Mouse (Mus musculus) embryonic facial prominence, embryonic 12.5 days (tissue): ENCODE measurements around the gene Efna5. TPM values are rescaled to one million over a fixed set of nuclear protein-coding genes. Genes with fewer than 3 reads are reported as not detected.

Experiments used
- ATAC-seq: fragments of 200-750 bp; cut with Nextera tagmentation; 2 replicates; pipeline ENCODE4 v1.8.0; 2017; ENCODE audit not compliant: insufficient number of reproducible peaks, insufficient read depth, low FRiP score, low TSS enrichment
- H3K27ac ChIP-seq: fragments of 300-500 bp; sonication (generic); 2 replicates; pipeline ENCODE4 v1.5.1; 2016; ENCODE audit warnings: mild to moderate bottlenecking
- H3K27me3 ChIP-seq: fragments of 300-500 bp; sonication (generic); 2 replicates; pipeline ENCODE4 v1.6.1; 2016; ENCODE audit warnings: mild to moderate bottlenecking, moderate library complexity
- H3K36me3 ChIP-seq: fragments of 300-500 bp; sonication (generic); 2 replicates; pipeline ENCODE4 v1.6.1; 2016; ENCODE audit warnings: mild to moderate bottlenecking
- H3K4me1 ChIP-seq: fragments of 300-500 bp; sonication (generic); 2 replicates; pipeline ENCODE4 v1.6.1; 2016
- H3K4me2 ChIP-seq: fragments of 300-500 bp; sonication (generic); replicated peaks from 2 replicates; pipeline ENCODE4 v1.6.1; 2016; ENCODE audit warnings: mild to moderate bottlenecking, moderate library complexity
- H3K4me3 ChIP-seq: fragments of 300-500 bp; sonication (generic); 2 replicates; pipeline ENCODE4 v1.5.1; 2016; ENCODE audit warnings: mild to moderate bottlenecking
- H3K9ac ChIP-seq: fragments of 300-500 bp; sonication (generic); 2 replicates; pipeline ENCODE4 v1.6.1; 2016; ENCODE audit warnings: mild to moderate bottlenecking, moderate library complexity
- H3K9me3 ChIP-seq: fragments of 300-500 bp; sonication (generic); 2 replicates; pipeline ENCODE4 v1.6.1; 2016; ENCODE audit warnings: mild to moderate bottlenecking, moderate library complexity
- WGBS: fragments of 180-500 bp; shearing (Covaris S2); methylation state at CpG from one replicate; pipeline ENCODE4 v1.1.7; 2016; 5-methylcytosine and 5-hydroxymethylcytosine counted together
- polyA plus RNA-seq: library from polyadenylated mRNA; unstranded; fragments of >200 nt; fragmentation: Nextera tagmentation; extraction: Ambion mirVana; gene quantifications from 2 replicates; pipeline ENCODE4 v1.2.1, GENCODE M21; 2016

The Efna5 gene
- polyA plus RNA-seq, 1 experiment from 2014 or later: 82.6 TPM

DNA sequence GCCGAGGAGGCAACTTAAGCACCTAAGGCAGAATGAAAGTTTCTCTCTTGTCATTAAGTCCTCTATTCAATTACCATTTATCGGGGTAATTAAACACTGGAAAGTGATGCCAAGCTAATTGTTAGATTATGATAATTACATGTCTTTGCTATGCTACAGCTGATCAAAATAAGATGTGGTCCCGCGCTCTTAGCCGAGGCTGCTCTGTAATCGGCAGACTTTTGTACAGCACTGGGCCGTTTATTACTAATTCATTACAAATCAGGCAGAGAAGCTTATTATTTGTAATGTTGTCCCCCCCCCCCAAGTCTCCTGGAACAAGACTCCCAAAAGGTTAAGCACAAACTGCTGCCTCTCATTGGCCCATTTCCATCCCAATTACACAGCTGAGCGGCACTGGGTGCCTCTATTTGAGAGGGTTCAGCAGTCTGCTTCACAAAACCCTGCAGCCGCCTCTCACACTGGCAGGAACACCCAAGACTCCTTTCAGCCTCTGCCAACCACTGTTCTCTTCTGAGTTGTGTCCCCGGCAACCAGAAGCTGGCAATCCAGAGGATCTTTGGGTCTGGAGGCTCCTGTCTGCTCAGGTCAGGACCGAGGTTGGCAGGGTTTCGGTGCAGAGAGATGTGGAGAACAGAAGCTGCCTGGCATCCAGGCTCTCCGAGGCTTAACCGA is 221.5 kb downstream of the Efna5 start:
- Histone ChIP-seq H3K4me1 (peaks cover 22% of the 10 kb centered on the region), H3K9ac (no peak overlapping the region), H3K36me3 (no peaks in the 10 kb centered on the region), H3K9me3 (no peaks in the 10 kb centered on the region), H3K27ac (no peak overlapping the region), H3K27me3 (no peaks in the 10 kb centered on the region), H3K4me3 (no peak overlapping the region), H3K4me2 (no peak overlapping the region)
- ATAC-seq: no peak
- 66% methylated on average over 14 of the region's 14 CpGs for WGBS

DNA sequence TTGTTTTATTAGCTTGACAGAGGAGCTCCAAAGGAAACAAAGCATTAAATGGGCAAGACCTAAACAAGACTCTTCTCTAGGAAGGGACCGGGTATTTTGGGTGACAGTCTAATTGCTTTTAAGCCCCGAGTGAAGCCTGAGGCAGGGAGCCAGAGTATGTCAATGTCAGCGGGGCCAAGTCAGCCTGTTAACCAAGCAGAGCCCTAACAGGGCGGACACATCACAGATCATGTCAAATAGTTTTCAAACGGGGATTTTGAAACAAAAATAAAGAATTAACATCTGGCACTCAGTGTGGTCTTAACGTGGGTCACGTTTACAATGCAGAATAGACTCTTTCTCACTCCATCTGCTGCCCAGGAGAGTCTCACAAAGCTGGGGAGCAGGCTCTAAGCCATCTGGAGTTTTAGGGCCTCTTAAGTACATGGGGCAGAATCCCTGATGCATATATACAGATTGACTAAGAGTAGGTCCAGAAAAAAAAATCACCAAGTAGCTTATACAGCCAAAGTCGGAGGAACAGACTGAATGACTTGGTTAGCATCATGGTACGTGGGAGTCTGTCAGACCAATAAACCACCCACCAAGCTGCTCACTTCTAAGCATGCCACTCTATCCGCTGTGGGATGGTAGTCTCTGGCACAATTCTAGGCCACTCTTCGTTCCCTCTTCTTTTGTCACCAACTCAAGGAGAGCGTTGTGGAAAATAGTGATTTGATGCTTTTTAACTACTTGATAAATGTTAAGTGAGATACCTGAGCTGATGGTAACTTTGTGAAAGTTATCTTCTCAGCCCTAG is 223.1 kb downstream of the Efna5 start:
- Histone ChIP-seq H3K9ac (no peak overlapping the region), H3K4me2 (no peak overlapping the region), H3K4me1 (peaks cover 22% of the 10 kb centered on the region), H3K9me3 (no peaks in the 10 kb centered on the region), H3K36me3 (no peaks in the 10 kb centered on the region), H3K27ac (no peak overlapping the region), H3K27me3 (no peaks in the 10 kb centered on the region), H3K4me3 (no peak overlapping the region)
- ATAC-seq: no peak
- 41% methylated on average over 12 of the region's 12 CpGs for WGBS

DNA sequence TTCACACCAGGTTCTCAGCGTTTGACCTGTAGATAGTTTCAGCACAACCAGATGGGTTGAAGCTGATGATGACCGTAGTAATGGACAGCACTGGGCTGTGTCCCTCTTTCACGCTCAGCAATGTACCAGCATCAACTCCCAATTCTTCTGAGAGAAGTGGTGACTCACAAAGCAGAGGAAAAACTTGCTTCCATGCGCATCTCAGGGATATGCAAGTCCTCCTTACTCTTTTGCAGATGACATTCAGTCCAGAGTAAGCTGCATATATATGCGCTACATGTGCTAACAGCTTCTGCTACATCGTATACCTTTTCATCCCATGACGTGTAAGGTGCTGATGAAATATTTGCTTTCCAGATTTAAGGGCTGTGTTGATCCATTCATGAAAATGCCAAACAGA is 224.1 kb downstream of the Efna5 start:
- no peak overlapping the region for H3K9ac ChIP-seq
- no peaks in the 10 kb centered on the region for H3K27me3 ChIP-seq
- no peaks in the 10 kb centered on the region for H3K9me3 ChIP-seq
- H3K4me2 ChIP-seq: no peak overlapping the region
- ATAC-seq: no peak
- 80% methylated on average over 7 of the region's 7 CpGs for WGBS
- no peaks in the 10 kb centered on the region for H3K36me3 ChIP-seq
- no peak overlapping the region for H3K27ac ChIP-seq
- no peak overlapping the region for H3K4me3 ChIP-seq
- H3K4me1 ChIP-seq: peaks cover 22% of the 10 kb centered on the region

DNA sequence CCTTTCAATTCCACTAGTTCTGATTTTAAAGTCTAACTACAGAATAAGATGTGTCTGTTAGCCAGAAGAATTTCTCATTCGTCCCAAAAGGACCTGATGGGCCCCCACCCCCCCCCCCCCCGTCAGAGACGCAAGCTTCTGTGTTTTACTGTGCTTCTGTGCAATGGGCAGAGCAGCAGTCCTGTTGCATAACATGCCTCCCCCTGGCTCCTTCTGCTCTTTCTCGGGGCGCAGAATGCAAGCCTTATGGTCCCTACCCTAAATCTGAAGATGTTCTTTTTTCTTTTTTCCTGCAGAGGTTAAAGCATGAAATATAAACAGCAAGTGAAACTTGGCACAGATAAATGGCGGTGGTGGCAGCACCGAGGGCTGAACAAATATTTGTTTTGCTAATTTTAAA is 224.5 kb downstream of the Efna5 start:
- Histone ChIP-seq H3K4me3 (no peak overlapping the region), H3K4me2 (no peak overlapping the region), H3K27ac (no peak overlapping the region), H3K27me3 (no peaks in the 10 kb centered on the region), H3K9me3 (no peaks in the 10 kb centered on the region), H3K4me1 (peaks cover 22% of the 10 kb centered on the region), H3K36me3 (no peaks in the 10 kb centered on the region), H3K9ac (no peak overlapping the region)
- no peak for ATAC-seq
- WGBS: 59% methylated on average over 7 of the region's 7 CpGs

DNA sequence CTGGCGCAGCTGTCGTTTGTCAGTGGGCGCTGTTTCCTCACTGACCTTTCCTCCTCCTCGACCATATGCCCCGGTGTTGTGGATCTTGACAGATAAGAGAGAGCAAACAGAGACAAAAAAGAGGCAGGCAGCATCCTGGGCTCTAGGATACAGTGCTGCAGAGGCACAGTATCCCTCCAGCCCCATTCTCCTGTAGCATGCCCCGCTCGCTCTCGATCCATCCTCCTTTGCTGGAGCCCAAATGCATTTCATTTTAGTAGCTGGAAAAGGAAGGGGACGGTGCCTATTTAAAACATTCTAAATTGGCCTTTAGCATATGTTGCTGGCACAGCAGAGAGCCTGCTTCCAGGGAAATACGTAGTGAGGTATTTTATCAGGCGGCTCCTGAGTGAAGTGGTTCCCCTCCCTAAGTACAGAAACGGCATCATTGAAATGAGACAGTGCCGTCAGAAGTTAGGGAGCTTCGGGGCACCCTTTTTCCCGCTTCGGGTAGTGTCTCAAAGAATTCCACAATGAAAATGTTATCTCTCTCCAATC is 225.2 kb downstream of the Efna5 start:
- Histone ChIP-seq H3K36me3 (no peaks in the 10 kb centered on the region), H3K9ac (no peak overlapping the region), H3K4me1 (peaks cover 22% of the 10 kb centered on the region), H3K9me3 (no peaks in the 10 kb centered on the region), H3K27me3 (no peaks in the 10 kb centered on the region), H3K4me2 (no peak overlapping the region), H3K27ac (no peak overlapping the region), H3K4me3 (no peak overlapping the region)
- no peak for ATAC-seq
- WGBS: 69% methylated on average over 16 of the region's 16 CpGs

DNA sequence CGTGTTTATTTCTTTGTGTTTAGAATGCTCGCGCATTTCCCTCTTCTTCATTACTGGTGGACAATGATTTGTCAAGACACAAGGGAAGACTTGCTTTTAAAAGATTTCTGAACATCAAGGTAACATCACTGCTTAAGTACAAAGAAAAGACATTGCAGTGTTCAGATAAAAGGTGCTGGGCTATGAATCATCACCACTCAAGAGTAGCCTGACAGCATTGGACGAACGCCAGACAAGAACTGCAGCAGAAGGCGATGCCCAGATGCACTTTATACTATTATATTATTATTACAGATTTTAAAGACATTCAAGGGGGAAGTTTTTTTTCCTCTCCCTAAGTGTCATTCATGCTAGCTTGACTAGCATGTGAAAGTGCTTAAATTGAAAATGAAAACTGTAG is 228.7 kb downstream of the Efna5 start:
- Histone ChIP-seq H3K4me2 (no peak overlapping the region), H3K27ac (no peak overlapping the region), H3K27me3 (no peaks in the 10 kb centered on the region), H3K4me3 (no peak overlapping the region), H3K9ac (no peak overlapping the region), H3K9me3 (no peaks in the 10 kb centered on the region), H3K4me1 (peaks cover 13% of the 10 kb centered on the region; the same call in 1 of the 2 replicates), H3K36me3 (no peaks in the 10 kb centered on the region)
- no peak for ATAC-seq
- 91% methylated on average over 6 of the region's 6 CpGs for WGBS

DNA sequence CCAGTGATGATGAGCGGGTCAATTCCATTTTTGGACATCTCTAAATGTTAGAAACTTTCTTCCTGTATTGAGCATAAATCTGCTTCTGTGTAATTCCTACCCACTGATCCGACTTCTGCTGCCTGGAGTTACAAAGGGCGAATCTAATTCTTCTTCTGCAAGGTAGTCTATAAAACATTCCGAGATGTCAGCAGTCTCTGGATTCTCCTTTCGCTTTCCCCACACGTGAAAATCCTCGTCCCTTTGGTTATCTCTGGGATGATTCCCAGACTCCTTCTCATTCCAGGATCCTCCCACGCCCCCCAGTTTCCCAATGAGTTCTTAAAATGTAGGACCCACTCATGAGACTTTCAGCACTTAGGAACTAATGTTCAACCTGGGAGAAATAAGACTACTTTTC is 229.4 kb downstream of the Efna5 start:
- Histone ChIP-seq H3K27ac (no peak overlapping the region), H3K27me3 (no peaks in the 10 kb centered on the region), H3K4me2 (no peak overlapping the region), H3K36me3 (no peaks in the 10 kb centered on the region), H3K9ac (no peak overlapping the region), H3K9me3 (no peaks in the 10 kb centered on the region), H3K4me3 (no peak overlapping the region), H3K4me1 (peaks cover 7% of the 10 kb centered on the region; the same call in 1 of the 2 replicates)
- ATAC-seq: no peak
- WGBS: 90% methylated on average over 8 of the region's 8 CpGs

DNA sequence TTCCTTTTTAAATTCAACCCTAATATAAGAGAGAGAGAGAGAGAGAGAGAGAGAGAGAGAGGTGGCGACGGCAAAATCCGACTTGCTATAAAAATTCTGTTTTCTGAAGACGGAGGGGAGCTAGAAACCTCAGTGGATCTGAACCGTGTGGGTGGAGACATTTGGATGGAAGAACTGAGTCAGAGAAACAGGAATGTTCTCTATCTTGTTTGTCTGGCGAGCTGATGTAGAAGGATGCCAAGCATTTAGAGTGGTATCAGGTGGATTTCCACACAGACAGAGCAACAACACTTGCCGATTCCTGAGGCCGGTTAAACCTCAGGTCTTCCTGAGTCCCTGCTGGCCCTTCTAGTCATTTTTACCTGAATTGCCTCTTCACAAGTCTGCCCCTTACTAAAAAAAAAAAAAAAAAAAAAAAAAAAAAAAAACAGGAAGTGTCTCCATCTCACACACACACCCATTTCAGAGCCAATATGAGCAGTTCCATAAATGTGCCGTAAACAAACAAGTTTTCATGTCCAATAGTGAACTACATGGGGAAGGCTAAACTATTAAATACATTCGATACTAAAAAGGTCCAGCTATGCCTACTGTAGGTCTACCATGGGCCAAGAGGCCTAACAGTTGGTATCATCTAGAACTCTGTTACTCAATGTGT is 231.7 kb downstream of the Efna5 start:
- H3K4me3 ChIP-seq: no peak overlapping the region
- H3K9ac ChIP-seq: no peak overlapping the region
- 86% methylated on average over 10 of the region's 10 CpGs for WGBS
- no peaks in the 10 kb centered on the region for H3K36me3 ChIP-seq
- no peaks in the 10 kb centered on the region for H3K9me3 ChIP-seq
- H3K27me3 ChIP-seq: no peaks in the 10 kb centered on the region
- peaks cover 2% of the 10 kb centered on the region; the same call in 1 of the 2 replicates for H3K4me1 ChIP-seq
- no peak overlapping the region for H3K4me2 ChIP-seq
- H3K27ac ChIP-seq: no peak overlapping the region
- ATAC-seq: no peak

DNA sequence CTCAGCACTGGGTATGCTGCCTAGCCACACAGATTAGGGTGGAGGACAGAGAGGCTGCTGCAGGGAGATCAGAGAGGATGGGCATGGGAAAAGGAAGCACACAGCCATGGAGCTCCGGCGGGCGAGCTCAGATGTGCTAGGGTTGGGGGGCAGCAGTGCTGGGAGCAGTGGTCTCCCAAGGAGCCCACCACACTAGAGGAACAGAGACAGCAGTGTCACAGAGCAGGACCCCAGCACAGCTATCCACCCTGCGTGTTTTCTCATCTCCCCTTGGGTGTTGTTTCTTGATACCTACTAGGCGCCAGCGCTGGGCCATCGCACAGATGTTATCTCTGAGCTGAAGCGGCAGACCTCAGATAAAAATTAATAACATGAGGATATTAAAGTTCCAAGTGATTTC is 234.3 kb downstream of the Efna5 start:
- Histone ChIP-seq H3K27me3 (no peaks in the 10 kb centered on the region), H3K4me1 (peaks cover 2% of the 10 kb centered on the region; the same call in 1 of the 2 replicates), H3K4me3 (no peak overlapping the region), H3K36me3 (no peaks in the 10 kb centered on the region), H3K9ac (no peak overlapping the region), H3K9me3 (no peaks in the 10 kb centered on the region), H3K4me2 (no peak overlapping the region), H3K27ac (no peak overlapping the region)
- WGBS: 91% methylated on average over 8 of the region's 8 CpGs
- ATAC-seq: no peak

DNA sequence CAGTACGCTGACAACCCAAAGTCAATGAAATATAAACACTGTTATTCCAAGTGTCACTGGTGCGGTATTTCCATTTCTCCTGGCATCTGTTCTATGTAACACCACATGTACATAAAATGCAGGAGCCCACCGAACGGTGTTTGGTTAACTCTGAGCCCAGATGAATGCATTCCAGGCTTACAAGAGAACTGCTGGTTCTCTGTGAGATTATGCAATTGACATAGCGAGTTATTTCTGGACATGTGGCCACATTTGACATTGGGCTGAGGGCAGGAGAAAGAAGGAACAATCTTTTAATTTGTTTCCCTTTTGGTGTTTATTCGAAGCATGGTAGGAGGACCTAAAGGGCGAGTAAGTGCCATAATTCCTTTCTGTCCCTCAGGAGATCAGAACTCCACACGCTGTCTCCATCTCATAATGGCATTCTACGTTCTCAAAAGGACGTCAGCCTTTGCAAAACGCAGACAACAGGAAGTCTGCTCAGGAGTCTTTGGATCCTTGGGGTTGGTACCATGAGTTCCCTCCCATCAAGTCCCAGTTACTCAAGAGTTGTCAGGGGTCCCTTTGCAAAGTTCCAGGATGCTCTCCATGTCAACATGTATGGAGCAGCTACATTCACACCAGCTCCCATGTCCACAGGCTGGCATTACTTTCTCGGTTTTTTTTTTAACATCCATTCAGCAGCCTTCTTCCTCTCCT is 238.5 kb downstream of the Efna5 start:
- no peak overlapping the region for H3K9ac ChIP-seq
- H3K4me1 ChIP-seq: no peaks in the 10 kb centered on the region; the same call in 1 of the 2 replicates
- no peak for ATAC-seq
- WGBS: 69% methylated on average over 12 of the region's 12 CpGs
- no peaks in the 10 kb centered on the region for H3K27me3 ChIP-seq
- no peaks in the 10 kb centered on the region for H3K36me3 ChIP-seq
- H3K4me2 ChIP-seq: no peak overlapping the region
- no peaks in the 10 kb centered on the region for H3K9me3 ChIP-seq
- no peak overlapping the region for H3K4me3 ChIP-seq
- H3K27ac ChIP-seq: no peak overlapping the region

DNA sequence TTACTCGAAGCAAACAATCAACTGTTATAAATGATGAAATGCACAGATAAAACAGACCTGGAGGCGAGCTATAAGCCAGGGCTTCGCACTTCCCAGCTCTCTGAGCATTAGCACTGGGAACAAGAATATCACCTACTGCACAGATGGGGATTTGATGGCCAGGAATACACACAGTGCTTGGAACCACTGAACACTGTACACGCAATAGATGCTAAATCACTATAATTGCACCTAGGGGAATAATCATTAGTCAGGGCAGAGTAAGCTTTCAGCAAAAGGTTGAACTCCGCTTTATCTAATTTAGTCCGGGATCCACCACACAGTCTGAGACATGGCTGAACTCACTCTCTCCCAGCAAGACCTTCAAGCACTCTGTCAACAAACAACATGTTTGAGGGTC is 240.5 kb downstream of the Efna5 start:
- H3K4me2 ChIP-seq: no peak overlapping the region
- no peak for ATAC-seq
- H3K27me3 ChIP-seq: no peaks in the 10 kb centered on the region
- H3K9me3 ChIP-seq: no peaks in the 10 kb centered on the region
- H3K4me3 ChIP-seq: no peak overlapping the region
- H3K27ac ChIP-seq: no peak overlapping the region
- 81% methylated on average over 6 of the region's 6 CpGs for WGBS
- H3K9ac ChIP-seq: no peak overlapping the region
- no peaks in the 10 kb centered on the region for H3K36me3 ChIP-seq
- H3K4me1 ChIP-seq: no peaks in the 10 kb centered on the region; the same call in 1 of the 2 replicates
